Mouse (Mus musculus) myocyte (in vitro differentiated cells): ENCODE results near the gene Chl1.

Experiments used
- CEBPB ChIP-seq: IDR thresholded peaks from 2 replicates; pipeline ENCODE4 v1.6.1; 2011; ENCODE audit warnings: mild to moderate bottlenecking, moderate library complexity; ENCODE audit not compliant: poor library complexity, insufficient read depth, severe bottlenecking
- E2F4 ChIP-seq: IDR thresholded peaks from one replicate; pipeline ENCODE4 v1.6.1; 2011; ENCODE audit warnings: mild to moderate bottlenecking, control low read depth, moderate library complexity; ENCODE audit not compliant: insufficient read depth
- MAX ChIP-seq: IDR thresholded peaks from one replicate; pipeline ENCODE4 v1.6.1; 2011; ENCODE audit warnings: low read depth, mild to moderate bottlenecking, control low read depth
- MYOD1 ChIP-seq, 3 experiments: IDR thresholded peaks; one replicate each; pipeline ENCODE4 v1.6.1; 2011; ENCODE audit warnings: control low read depth in 2 of 3, low read depth in 2 of 3, mild to moderate bottlenecking in 2 of 3, moderate library complexity in 1 of 3; ENCODE audit not compliant: insufficient read length in 2 of 3, control insufficient read depth in 1 of 3
- MYOG ChIP-seq, 3 experiments: IDR thresholded peaks; one replicate each; pipeline ENCODE4 v1.6.1; 2011; ENCODE audit warnings: control low read depth in 2 of 3, low read depth in 2 of 3, mild to moderate bottlenecking in 2 of 3; ENCODE audit not compliant: insufficient read length in 2 of 3, control insufficient read depth in 1 of 3, insufficient read depth in 1 of 3
- POLR2A ChIP-seq: IDR thresholded peaks from one replicate; pipeline ENCODE4 v1.6.1; 2011; ENCODE audit warnings: low read depth, mild to moderate bottlenecking, control low read depth, moderate library complexity; ENCODE audit not compliant: insufficient read length
- POLR2AphosphoS2 ChIP-seq: IDR thresholded peaks from one replicate; pipeline ENCODE4 v1.6.1; 2011; ENCODE audit warnings: low read depth, control low read depth; ENCODE audit not compliant: insufficient read length
- REST ChIP-seq: IDR thresholded peaks from one replicate; pipeline ENCODE4 v1.6.1; 2011; ENCODE audit warnings: mild to moderate bottlenecking, control low read depth, moderate library complexity; ENCODE audit not compliant: insufficient read depth, insufficient read length
- SRF ChIP-seq: IDR thresholded peaks from one replicate; pipeline ENCODE4 v1.6.1; 2011; ENCODE audit warnings: low read depth; ENCODE audit not compliant: control insufficient read depth, insufficient read length
- TCF12 ChIP-seq: IDR thresholded peaks from one replicate; pipeline ENCODE4 v1.6.1; 2011; ENCODE audit warnings: mild to moderate bottlenecking, control low read depth; ENCODE audit not compliant: poor library complexity, insufficient read depth, severe bottlenecking
- TCF3 ChIP-seq: IDR thresholded peaks from one replicate; pipeline ENCODE4 v1.6.1; 2011; ENCODE audit warnings: low read depth, control low read depth; ENCODE audit not compliant: insufficient read length
- USF1 ChIP-seq: IDR thresholded peaks from one replicate; pipeline ENCODE4 v1.6.1; 2011; ENCODE audit warnings: low read depth, mild to moderate bottlenecking, control low read depth, moderate library complexity

DNA sequence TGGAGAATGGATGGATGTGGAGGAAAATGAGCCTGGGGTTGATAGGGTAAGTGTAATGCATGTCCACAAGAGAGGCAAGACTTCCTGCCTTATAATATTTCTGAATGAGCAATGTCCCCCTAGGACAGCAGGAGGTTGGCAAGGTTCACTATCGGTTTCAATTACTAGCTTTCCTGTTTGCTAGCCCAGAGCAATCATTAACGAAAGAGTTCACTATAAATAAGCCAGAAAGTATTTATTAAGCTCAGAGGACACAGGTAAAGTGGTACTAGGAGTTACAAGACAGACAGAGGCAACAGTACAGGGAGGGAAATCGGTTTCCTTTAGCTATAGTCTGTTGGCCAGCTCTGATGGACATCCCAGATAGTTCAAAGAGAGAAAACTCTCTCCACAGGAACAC lies 182.1 kb downstream of the Chl1 start:
- TF ChIP-seq POLR2AphosphoS2, result no peak
- TF ChIP-seq POLR2A, result no peak
- no peak for TF ChIP-seq E2F4
- no peak for TF ChIP-seq MYOG (IDR thresholded peaks at IDR 0.05; ENCODE audit: control insufficient read depth in 1 of 3, insufficient read depth in 1 of 3, insufficient read length in 2 of 3, low read depth in 2 of 3)
- no peak for TF ChIP-seq REST
- TF ChIP-seq USF1, result no peak
- TF ChIP-seq CEBPB, result no peak
- no peak for TF ChIP-seq MAX
- TF ChIP-seq TCF3, result no peak
- TF ChIP-seq SRF, result no peak
- TF ChIP-seq TCF12, result no peak
- no peak for TF ChIP-seq MYOD1 (IDR thresholded peaks at IDR 0.05; ENCODE audit: control insufficient read depth in 1 of 3, insufficient read length in 2 of 3, low read depth in 2 of 3)
